Mouse (Mus musculus): Measurements from ENCODE around the gene Hist1h2bh.
A peak's percentile ranks its signal among the peaks of the same experiment; 100 is the strongest.

Hist1h2bh gene

DNA sequence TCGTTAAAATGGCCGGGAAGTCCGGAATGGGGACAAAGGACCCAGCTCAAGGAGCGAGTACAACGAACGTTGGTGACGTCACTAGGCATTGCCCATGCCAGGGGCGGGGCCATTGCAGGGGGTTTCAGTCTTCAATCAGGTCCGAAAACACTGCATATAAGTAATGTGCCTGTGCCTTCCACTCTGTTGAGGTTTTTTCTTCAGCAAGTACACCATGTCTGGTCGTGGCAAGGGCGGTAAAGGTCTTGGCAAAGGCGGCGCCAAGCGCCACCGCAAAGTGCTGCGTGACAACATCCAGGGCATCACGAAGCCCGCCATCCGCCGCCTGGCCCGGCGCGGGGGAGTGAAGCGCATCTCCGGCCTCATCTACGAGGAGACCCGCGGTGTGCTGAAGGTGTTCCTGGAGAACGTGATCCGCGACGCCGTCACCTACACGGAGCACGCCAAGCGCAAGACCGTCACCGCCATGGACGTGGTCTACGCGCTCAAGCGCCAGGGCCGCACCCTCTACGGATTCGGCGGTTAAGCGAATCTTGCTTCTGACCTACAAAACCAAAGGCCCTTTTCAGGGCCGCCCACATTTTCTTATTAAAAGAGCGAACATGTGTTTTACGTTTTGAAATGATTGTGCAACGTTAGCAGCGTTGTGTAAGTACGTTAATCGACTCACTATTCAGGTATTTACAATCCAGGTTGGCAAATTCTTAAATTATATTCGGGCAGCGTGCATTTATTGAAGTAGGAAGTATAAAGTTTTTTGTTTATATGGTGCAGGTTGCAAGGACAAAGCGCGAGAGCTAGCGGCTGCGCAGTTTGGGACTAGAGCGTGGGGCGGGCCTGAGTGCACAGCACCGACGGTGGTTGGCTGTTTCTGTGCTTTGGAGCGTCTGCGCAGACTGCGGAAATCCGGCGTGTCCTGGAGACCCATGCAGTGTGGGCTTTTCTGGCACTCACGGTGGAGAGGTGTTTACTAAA, 12.0 kb downstream of the Hist1h2bh start, which contains the start of gene Hist1h4h:
Gene Hist1h4h, plus strand, starts transcription at position 150 of the 975 bp plus-strand sequence.
- peak; percentile 98 for DNase-seq (ENCODE audit: low spot score)

DNA sequence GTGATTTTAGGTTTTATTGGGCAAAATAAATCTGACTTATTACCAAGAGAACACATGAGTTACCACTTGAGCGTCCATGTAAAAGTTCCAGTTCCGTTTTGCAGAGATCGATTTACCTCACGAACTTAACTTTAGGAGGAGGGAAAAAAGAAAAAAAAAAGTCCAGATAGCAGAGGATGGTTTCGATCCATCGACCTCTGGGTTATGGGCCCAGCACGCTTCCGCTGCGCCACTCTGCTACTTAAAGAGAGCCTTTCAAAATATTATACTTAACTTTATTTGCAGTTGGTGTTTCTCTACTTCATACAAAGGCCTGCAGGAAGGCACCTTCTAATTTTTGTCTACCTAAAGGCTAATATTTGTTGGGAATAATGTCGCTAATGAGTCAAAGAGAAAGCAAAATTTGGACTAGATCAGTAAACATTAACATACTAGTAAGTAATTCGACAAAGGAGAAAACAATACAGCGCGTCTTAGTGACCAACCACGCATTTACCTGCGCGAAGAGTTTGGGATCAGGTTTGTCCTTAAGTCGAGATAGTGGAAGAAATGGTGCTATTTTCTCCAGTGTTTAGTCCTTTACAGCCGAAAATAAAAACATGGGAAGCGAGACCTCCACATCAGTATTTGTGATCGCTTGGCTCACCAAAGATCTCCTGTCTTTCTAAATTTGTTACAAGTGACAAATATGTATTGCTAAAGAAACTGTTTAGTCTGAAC, 12.9 kb downstream of the Hist1h2bh start:
- DNase-seq (ENCODE audit: low spot score), result peak; percentile 50

DNA sequence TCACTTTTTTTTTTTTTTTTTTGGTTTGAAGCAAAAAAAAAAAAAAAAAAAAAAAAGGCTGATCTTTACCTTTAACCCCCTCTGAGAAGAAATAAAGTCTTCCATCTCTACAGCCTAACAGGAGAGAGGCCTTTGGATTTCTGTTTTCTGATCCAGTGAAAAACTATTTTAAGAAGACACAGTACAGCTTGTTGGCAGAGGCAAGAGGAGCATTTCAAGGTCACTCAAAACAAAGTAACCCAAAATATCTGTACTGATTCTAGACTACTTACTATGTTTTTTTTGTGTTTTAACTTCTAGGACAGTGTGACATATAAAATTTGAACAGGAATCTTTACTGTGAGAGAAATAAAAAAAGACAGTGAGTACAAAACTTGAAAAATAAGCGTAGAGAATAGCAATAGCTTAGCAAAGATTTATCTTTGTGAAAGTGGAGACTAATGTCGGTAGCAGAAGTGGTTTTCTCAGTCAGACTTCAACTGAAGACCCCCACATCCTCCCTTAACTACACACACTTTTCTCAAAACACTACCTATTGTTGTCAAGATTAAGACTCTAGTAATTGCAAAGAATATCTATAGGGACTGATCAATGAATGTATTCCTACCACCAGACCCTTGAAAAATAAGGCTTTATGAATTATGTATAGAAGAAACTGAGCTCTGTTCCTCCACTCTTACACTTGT, 13.6 kb downstream of the Hist1h2bh start:
- peak; percentile 2 for DNase-seq (ENCODE audit: low spot score)

DNA sequence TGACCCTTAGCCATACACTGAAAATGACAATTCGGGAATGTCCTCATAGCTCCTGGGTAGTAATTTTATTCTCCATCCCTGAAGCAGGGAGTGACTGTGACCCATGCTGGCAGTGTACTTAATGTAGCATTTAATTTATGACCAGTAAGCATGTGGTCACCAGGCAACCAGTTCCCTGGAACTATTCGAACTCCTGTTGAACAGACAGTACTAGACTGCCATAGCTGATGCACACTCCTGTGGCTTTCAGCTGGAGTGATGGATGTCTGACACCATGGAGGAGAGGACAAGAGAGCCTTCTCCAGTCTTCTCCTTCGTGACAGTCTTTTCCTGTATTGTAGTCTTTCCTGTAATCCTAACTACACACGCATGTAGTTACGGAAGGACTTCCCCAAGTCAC, 14.2 kb downstream of the Hist1h2bh start:
- DNase-seq (ENCODE audit: low spot score), result peak; percentile 46

DNA sequence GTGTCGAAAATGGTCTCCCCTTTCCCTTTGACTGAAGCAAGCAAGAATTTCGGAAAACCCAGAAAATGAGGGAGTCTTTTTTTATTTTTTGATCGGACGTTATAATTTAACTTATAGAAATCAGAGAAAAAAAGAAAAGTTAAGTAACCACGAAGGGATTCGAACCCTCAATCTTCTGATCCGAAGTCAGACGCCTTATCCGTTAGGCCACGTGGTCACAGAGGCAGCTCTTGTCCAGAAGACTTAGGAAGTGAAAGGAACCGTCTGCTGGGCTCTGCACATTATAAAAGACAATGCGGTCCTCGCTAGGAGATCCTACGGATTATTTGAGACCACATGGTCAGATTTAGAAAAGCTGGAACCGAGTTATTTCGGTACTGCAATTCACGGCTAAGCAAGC, 16.9 kb downstream of the Hist1h2bh start:
- peak; percentile 95 for DNase-seq (ENCODE audit: low spot score)

DNA sequence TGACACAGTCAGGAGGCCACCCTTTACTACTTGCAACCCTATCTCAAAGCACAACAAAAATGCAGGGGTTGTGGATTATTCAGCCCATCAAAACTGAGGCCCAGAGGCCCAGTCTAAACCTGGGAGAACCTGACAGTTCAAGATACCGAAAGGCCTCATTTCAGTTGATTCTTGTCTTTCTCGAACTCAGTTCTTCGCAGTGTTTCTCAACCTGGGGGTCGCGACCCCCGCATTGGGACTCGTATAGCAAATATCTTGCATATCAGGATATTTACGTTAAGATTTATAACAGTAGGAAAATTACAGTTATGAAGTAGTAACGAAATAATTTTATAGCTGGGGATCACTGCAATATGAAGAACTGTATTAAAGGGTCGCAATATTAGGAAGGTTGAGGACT, 17.3 kb downstream of the Hist1h2bh start:
- peak; percentile 69 for DNase-seq (ENCODE audit: low spot score)

DNA sequence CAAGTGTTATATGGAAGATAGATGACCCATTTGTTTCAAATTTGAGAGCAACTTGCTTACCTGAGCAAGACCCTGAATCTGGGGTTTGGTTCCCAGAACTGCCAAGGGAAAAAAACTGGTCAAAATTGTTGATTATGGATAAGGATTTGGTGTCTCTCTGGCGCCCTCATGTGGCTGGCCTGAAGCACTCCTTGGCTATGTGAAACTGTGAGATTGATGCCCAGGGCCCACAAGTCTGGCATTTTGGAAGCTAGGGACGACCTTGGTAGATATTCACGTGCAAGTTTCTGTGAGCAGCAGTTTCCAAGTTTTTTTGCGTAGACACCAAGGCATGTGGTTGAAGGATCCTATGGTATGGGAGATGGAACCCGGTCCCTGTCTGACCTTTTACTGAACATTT, 18.5 kb downstream of the Hist1h2bh start:
- peak; percentile 91 for DNase-seq (ENCODE audit: low spot score)

DNA sequence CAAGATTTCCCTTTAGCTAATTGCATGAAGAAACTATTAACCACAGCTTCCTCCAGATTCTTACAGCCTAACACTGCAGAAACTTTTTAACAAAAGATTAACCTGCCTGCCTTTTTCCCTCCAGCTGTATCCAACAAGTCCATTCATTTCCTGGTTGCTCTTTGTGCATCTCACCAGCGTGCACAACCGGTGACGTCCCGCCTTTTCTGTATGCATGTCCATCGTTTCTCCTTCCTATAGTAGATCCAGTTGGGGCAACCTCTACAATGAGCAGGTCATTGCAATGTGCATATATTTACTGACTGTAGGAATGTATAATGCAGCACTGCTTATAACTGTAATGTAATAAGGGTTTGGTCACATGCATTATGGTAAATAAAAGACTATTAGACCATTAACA, 19.2 kb downstream of the Hist1h2bh start:
- peak; percentile 2 for DNase-seq (ENCODE audit: low spot score)

DNA sequence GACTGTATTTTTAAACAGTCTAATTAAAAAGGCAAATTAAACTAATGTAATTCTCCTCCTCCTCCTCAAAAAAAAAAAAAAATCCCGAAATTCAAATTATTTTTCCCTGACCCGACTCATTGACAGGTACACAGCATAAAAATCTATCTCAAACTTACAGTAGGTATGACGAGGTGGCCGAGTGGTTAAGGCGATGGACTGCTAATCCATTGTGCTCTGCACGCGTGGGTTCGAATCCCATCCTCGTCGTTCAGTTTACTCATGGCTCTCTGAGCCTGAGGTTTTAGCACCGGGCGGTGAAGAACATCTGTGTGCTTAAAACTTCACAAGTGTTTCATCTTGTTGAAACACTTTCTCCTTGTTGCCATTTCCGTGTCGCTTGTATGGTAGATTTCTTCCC, 21.5 kb downstream of the Hist1h2bh start:
- DNase-seq (ENCODE audit: low spot score), result peak; percentile 86

DNA sequence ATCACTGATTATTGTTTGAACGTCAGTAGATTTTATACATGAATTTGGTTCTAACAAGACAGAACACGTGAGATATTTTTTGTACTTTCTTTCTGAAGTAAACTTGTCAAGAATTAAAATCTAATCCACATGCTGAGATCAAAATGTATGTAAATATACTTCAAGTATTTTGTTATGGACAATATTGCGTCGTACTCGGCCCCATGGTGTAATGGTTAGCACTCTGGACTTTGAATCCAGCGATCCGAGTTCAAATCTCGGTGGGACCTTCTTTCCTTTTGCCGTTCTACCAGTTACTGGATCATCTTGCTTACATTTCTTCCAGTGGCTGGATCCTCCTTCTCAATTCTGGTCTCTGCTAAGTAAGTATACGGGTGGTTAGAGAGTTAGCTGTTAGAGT, 23.8 kb downstream of the Hist1h2bh start:
- DNase-seq (ENCODE audit: low spot score), result peak; percentile 82

DNA sequence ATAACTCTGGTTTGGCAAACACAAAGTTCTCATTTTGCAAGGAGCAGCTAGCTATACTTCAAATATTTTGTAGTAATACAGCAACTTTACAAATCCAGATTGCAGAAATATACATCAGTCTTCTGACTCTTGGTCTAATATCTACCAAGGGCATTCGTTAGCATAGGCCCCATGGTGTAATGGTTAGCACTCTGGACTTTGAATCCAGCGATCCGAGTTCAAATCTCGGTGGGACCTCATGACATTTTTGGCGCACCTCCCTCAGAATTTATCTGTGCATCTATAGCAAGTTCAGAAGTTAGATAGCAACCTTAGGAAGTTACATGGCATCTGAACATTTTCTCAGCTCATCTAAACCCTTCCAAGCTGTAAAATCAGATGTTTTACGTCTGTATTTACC, 24.3 kb downstream of the Hist1h2bh start:
- DNase-seq (ENCODE audit: low spot score), result peak; percentile 85

DNA sequence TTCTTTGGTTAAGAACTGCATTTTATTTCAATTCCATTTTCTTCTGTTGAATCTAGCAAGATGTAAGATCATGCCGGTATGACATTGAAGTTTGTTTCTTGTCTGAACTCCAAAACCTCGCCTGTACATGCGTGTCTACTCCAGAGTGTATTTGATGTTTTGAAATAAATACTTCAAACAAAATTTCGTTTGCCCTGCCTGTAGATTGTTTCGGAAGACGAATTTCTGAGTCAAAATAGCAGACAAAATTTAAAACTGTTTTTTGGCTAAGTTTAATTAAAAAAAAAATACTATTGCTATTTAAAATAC, 24.9 kb downstream of the Hist1h2bh start:
- no peak for DNase-seq (ENCODE audit: low spot score)

DNA sequence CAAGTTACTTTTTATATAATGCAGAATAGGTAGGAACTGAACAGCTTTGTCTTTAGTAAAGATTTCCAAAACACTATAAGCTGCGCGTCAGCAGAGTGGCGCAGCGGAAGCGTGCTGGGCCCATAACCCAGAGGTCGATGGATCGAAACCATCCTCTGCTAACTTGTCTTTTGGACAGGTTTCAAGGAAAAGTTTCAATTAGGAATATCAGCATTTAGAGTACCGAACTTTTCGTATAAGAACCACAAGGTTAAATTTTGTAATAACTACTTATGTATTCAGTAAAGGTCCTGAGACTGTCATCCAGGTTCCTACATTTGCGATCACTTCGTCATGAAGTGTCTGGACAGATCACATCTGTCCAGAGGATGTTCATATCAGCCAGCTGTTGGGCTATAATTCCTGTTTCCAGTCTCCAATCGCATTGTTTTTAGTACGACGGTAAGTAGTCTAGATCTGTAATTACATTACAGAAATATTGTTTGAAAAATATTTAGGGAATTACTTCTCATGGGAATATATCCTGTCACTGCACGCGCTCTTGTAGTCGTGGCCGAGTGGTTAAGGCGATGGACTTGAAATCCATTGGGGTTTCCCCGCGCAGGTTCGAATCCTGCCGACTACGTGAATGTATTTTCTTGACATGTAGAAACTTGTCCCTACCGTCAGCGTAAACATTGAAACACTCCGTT, 25.4 kb downstream of the Hist1h2bh start:
- peak; percentile 84 for DNase-seq (ENCODE audit: low spot score)

DNA sequence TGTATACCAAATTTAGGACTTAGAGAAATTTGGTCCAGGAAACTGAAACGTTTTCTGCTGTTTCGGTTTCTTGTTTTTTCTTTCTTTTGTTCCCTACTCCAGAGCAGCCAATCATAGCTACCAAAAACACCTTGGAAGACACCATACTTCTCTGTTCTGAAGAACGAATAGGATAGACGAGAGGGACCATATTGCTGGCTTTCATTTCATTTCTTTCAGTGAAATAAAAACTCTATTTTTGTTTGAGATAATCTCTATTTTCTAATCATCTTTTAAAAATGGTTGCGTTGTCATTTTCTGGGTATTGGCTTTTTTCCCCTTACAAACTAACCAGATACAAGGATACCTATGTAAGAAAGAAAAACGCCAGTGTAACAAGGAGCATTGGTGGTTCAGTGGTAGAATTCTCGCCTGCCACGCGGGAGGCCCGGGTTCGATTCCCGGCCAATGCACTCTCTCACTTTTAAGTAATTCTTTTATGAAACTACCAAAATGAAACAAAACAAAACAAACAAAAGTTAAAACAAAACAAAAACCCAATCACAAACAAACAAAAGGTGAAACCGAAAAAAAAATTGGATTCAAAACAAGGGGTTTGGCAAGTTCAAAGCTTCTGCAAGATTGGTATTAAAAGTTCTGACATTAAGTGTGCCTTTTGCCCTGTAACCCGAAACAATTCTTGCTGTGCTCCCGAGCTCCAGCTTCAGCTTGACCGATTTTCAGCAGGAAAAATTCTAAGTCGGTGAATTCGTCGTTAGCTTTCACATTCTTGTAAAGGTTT, 26.2 kb downstream of the Hist1h2bh start:
- DNase-seq (ENCODE audit: low spot score), result peak; percentile 72

DNA sequence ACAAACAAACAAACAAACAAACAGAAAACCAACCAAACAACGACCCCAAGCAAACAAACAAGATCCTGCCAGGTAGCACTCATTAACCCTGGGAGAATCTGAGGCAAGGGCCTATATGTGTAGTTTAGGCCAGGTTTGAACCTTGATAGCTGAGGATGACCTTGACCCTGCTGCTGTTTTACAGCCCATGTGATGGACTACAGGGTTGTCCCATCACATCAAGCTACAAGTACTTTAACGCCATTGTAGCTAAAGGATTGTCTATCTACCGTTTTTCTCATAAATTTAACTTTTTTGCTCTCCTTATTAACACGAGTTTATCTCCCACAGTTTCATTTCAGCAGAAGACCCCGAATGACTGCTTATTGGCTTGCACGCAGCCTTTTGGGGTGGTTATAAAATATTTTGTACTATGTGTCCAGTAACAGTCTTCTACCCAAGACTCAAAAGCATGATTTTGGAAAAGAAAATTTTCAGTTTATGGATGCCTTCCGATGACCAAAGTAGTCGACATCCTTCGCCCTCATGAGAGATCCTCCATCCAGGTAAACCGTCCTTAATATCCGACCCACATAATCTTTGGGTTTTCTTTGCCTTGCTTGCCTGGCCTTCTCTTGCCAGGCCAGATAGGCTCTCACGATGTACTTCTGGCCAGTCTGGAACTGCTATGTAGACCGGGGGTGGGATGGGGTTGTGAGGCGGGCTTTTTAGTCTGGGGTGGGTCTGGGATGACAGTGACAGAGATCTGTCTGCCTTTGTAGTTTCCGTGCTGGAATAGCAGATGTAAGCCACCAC, 27.2 kb downstream of the Hist1h2bh start:
- no peak for DNase-seq (ENCODE audit: low spot score)

DNA sequence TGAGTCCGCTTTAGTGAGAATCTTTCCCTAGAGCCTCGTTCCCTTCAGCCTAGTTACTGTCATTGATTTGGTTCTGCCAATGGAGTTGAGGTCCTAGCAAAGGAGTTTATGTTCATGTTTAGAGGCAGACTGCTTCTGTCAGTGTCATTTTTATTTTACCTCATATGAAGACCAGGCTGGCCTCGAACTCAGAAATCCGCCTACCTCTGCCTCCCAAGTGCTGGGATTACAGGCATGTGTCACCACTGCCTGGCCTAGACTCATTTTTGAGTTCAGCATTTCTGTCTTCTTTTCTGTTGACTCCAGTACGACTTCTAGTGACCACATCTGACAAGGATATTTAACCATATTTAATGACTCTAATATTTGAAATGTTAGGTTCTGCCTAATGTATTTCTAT, 27.9 kb downstream of the Hist1h2bh start:
- no peak for DNase-seq (ENCODE audit: low spot score)

DNA sequence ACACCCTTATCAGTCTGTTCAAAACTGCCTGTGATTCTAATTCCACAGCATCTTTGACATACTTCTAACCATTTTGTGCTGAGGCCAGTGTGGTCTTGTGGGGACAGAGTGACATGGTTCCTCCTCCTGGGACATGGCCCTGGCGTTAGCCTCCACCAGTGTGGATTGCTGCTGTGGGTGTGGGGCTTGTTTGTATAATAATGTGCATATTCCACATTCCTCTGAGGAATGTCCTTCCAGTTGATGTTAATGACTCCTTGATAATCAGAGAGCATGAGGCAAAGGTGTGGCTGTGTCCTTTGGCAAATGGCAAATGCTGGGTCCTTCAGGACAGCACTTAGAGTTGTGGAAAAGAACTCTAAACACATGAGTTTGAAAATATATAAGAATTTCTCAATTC, 29.7 kb downstream of the Hist1h2bh start:
- no peak for DNase-seq (ENCODE audit: low spot score)

DNA sequence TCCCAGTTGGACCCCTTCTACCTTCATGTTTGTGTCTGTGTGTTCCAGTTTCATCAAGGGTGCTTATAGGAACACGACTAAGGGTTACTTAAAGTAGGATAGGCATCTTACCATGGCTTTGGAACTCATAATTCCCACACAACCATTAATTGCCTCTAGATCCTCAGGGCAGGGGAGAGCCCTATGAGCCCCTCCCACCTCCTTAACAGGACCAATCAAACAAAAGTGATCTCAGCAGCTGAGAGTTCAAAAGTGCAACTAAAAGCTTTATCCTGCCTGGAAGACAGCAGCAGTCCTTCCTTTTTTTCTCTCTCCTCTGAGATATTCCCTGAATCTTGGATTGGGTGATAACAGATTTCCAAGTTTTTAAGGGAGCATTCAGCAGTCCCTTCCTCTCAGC, 33.1 kb downstream of the Hist1h2bh start:
- peak; percentile 55 for DNase-seq (ENCODE audit: low spot score)

DNA sequence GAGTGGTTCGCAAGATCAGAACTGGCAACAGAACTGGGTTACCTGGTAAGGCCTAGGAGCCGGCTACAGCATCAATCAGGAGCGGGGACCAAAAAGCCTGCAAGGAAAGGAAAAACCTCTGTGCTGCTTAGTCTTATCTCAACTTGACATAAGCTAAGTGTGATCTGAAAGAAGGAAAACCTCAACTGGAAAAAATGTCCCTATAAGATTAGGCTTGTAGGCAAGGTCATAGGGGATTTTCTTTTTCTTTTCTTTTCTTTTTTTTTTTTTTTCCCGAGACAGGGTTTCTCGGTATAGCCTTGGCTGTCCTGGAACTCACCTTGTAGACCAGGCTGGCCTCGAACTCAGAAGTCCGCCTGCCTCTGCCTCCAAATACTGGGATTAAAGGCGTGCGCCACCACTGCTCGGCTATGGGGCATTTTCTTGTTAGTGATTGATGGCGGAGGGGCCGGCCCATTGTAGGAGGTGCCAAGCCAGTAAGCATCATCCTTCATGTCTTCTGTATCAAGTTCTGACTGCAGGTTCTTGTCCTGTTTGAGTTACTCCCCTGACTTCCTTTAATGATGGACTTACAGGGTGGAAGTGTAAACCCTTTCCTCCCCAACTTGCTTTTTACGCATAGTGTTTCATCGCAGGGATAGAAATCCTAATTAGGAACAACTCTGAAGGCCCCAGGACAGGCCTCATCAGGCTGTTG, 36.2 kb downstream of the Hist1h2bh start:
- peak; percentile 81 for DNase-seq (ENCODE audit: low spot score)

DNA sequence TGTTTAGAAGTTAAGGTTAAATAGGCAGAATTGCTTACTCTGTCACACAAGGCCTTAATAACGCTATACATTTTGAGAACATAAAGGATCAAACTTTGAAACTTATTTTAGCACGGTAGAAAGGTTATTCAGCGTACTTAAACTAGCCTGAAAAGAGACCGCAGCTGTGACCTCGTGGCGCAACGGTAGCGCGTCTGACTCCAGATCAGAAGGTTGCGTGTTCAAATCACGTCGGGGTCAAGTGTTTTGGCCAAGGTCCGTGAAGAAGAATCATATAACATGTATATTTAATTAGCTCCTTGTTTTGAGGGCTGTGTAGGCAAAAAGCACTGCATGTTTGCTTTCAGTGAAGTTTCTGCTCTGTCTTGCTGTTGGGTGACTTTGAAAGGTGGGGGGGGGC, 36.8 kb downstream of the Hist1h2bh start:
- peak; percentile 87 for DNase-seq (ENCODE audit: low spot score)
